Mouse (Mus musculus): ENCODE results near the gene Nudt3. TPM values are rescaled to one million over a fixed set of nuclear protein-coding genes. Genes with fewer than 3 reads are reported as not detected.
"Not testable (repeated sequence)": the region's sequence is repeated elsewhere in the genome, so short reads cannot be mapped to it uniquely, and the experiment has no call there.

Gene Nudt3
- polyA plus RNA-seq, 1 experiment from 2014 or later = 47.6 TPM

GRCm38 (mm10) chr17:27644572-27644971 is 21.3 kb upstream of the Nudt3 start:
- H3K9me3 ChIP-seq (ENCODE audit: low read length) = no peaks in the 10 kb centered on the region
- TF ChIP-seq CTCF (IDR thresholded peaks at IDR 0.05) (peak; percentile 38), EP300 (IDR thresholded peaks at IDR 0.05) (no peak)
- no peak overlapping the region for H3K4me2 ChIP-seq (replicated peaks; ENCODE audit: low read depth, low read length)
- no peak for ATAC-seq
- H3K4me3 ChIP-seq (ENCODE audit: low read depth, low read length) = no peak overlapping the region
- H3K27ac ChIP-seq (ENCODE audit: low read length) = no peak overlapping the region
- DNase-seq (ENCODE audit: low spot score) = no peak
- no peaks in the 10 kb centered on the region for H3K4me1 ChIP-seq (ENCODE audit: insufficient read depth, low read depth, low read length)
- no peaks in the 10 kb centered on the region for H3K36me3 ChIP-seq (ENCODE audit: insufficient read depth, low read length)
- no peak overlapping the region for H3K9ac ChIP-seq (replicated peaks; ENCODE audit: low read depth)
- WGBS = 33% methylated on average over 2 of the region's 2 CpGs
- no peaks in the 10 kb centered on the region for H3K27me3 ChIP-seq (replicated peaks; ENCODE audit: insufficient read depth, low read length)

DNA sequence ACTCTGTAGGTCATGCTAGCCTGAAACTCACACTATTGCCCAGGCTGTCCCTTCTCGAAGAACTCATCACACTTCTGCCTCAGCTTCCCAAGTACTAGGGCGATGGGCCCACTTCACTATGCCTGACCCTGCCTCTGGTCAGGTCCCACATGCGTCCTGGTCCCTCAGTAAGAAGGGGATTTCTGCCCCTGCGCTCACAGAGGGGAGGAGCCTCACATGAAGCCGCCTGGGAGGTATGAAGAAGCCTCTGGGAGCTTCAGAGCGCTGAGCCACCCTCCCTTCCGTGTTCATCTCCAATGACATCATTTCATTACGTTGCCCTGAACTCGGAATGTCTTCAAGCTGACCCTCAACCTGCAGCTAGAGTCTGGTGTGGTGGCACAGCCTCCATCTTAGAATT is 20.5 kb upstream of the Nudt3 start:
- WGBS = 75% methylated on average over 9 of the region's 9 CpGs
- ATAC-seq = no peak
- no peak overlapping the region for H3K4me2 ChIP-seq (replicated peaks; ENCODE audit: low read depth, low read length)
- no peak overlapping the region for H3K9ac ChIP-seq (replicated peaks; ENCODE audit: low read depth)
- H3K9me3 ChIP-seq (ENCODE audit: low read length) = no peaks in the 10 kb centered on the region
- no peaks in the 10 kb centered on the region for H3K4me1 ChIP-seq (ENCODE audit: insufficient read depth, low read depth, low read length)
- no peak for DNase-seq (ENCODE audit: low spot score)
- no peak overlapping the region for H3K27ac ChIP-seq (ENCODE audit: low read length)
- no peaks in the 10 kb centered on the region for H3K36me3 ChIP-seq (ENCODE audit: insufficient read depth, low read length)
- TF ChIP-seq CTCF (IDR thresholded peaks at IDR 0.05) = no peak
- TF ChIP-seq EP300 (IDR thresholded peaks at IDR 0.05) = no peak
- no peak overlapping the region for H3K4me3 ChIP-seq (ENCODE audit: low read depth, low read length)
- no peaks in the 10 kb centered on the region for H3K27me3 ChIP-seq (replicated peaks; ENCODE audit: insufficient read depth, low read length)

- H3K9me3 ChIP-seq (ENCODE audit: low read length) = no peaks in the 10 kb centered on the region
- H3K9ac ChIP-seq (replicated peaks; ENCODE audit: low read depth) = no peak overlapping the region
- 30% methylated on average over 5 of the region's 6 CpGs for WGBS
- no peak for DNase-seq (ENCODE audit: low spot score)
- H3K4me2 ChIP-seq (replicated peaks; ENCODE audit: low read depth, low read length) = no peak overlapping the region
- no peak for TF ChIP-seq CTCF (IDR thresholded peaks at IDR 0.05)
- TF ChIP-seq EP300 (IDR thresholded peaks at IDR 0.05) = no peak
- no peaks in the 10 kb centered on the region for H3K27me3 ChIP-seq (replicated peaks; ENCODE audit: insufficient read depth, low read length)
- H3K4me3 ChIP-seq (ENCODE audit: low read depth, low read length) = no peak overlapping the region
- peak; percentile 34; the same call in 1 of the 2 replicates for ATAC-seq
- no peaks in the 10 kb centered on the region for H3K4me1 ChIP-seq (ENCODE audit: insufficient read depth, low read depth, low read length)
- no peak overlapping the region for H3K27ac ChIP-seq (ENCODE audit: low read length)
- no peaks in the 10 kb centered on the region for H3K36me3 ChIP-seq (ENCODE audit: insufficient read depth, low read length)
These were observed 19.8 kb upstream of the Nudt3 start for GRCm38 (mm10) chr17:27643101-27643500.

- Histone ChIP-seq H3K4me1 (ENCODE audit: insufficient read depth, low read depth, low read length) (no peaks in the 10 kb centered on the region), H3K36me3 (ENCODE audit: insufficient read depth, low read length) (no peaks in the 10 kb centered on the region), H3K27ac (ENCODE audit: low read length) (no peak overlapping the region), H3K4me2 (replicated peaks; ENCODE audit: low read depth, low read length) (peak overlapping the region; percentile 14; the same call in 1 of the 2 replicates), H3K9ac (replicated peaks; ENCODE audit: low read depth) (no peak overlapping the region), H3K27me3 (replicated peaks; ENCODE audit: insufficient read depth, low read length) (no peaks in the 10 kb centered on the region), H3K4me3 (ENCODE audit: low read depth, low read length) (no peak overlapping the region), H3K9me3 (ENCODE audit: low read length) (no peaks in the 10 kb centered on the region)
- peak; percentile 36 for DNase-seq (ENCODE audit: low spot score)
- ATAC-seq = peak; percentile 55
- 10% methylated on average over 12 of the region's 12 CpGs for WGBS
- TF ChIP-seq EP300 (IDR thresholded peaks at IDR 0.05) = no peak
- TF ChIP-seq CTCF (IDR thresholded peaks at IDR 0.05) = no peak
These were observed 19.3 kb upstream of the Nudt3 start for GRCm38 (mm10) chr17:27642491-27643062.

DNA sequence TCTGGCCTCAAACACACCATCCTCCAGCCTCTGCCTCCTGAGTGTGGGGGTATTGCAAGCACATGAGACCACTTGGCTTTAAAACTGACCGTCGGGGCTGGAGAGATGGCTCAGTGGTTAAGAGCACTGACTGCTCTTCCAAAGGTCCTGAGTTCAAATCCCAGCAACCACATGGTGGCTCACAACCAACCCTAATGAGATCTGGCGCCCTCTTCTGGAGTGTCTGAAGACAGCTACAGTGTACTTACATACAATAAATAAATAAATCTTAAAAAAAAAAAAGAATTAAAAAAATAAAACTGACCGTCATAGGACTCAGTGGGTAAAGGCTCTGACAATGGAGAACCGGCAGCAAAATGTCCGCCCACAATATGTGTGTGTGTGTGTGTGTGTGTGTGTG is 16.6 kb upstream of the Nudt3 start:
- WGBS = 86% methylated on average over 6 of the region's 6 CpGs
- DNase-seq (ENCODE audit: low spot score); H3K4me2 ChIP-seq (replicated peaks; ENCODE audit: low read depth, low read length): not testable (repeated sequence)

DNA sequence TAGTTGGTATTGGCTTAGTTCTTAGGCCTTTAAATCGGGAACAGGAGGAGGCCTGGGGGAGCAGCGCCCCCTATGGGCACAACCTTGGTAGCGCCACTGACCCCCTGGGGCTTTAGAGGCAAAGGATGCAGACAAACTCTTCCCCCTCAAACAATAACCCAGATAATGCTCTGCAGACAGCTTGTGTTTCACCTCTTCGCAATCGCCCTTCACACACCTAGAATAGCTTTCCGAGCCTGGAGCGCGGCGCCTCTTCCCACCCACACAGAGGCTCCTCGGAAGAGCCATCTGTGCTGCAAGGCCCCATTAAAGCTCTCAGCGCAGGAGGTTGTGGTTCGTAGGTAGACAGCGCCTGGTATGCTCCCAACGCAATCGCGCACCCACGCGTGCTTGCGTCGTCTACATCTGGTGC is 15.6 kb upstream of the Nudt3 start:
- H3K36me3 ChIP-seq (ENCODE audit: insufficient read depth, low read length) = no peaks in the 10 kb centered on the region
- 76% methylated on average over 20 of the region's 20 CpGs for WGBS

More for the DNA sequence above, 16.6 kb upstream of the Nudt3 start:
- H3K36me3 ChIP-seq (ENCODE audit: insufficient read depth, low read length); H3K9ac ChIP-seq (replicated peaks; ENCODE audit: low read depth); H3K4me3 ChIP-seq (ENCODE audit: low read depth, low read length); ATAC-seq; H3K27ac ChIP-seq (ENCODE audit: low read length); H3K4me1 ChIP-seq (ENCODE audit: insufficient read depth, low read depth, low read length); H3K9me3 ChIP-seq (ENCODE audit: low read length); H3K27me3 ChIP-seq (replicated peaks; ENCODE audit: insufficient read depth, low read length): not testable (repeated sequence)

More for the DNA sequence above, 15.6 kb upstream of the Nudt3 start:
- H3K27ac ChIP-seq (ENCODE audit: low read length) = no peak overlapping the region
- no peak overlapping the region for H3K4me2 ChIP-seq (replicated peaks; ENCODE audit: low read depth, low read length)
- no peak overlapping the region for H3K4me3 ChIP-seq (ENCODE audit: low read depth, low read length)
- no peak for TF ChIP-seq EP300 (IDR thresholded peaks at IDR 0.05)
- peak; percentile 45 for TF ChIP-seq CTCF (IDR thresholded peaks at IDR 0.05)
- H3K4me1 ChIP-seq (ENCODE audit: insufficient read depth, low read depth, low read length) = 0 out of 2 replicates have a peak, but pooled peaks cover under 1% of the 10 kb centered on the region
- DNase-seq (ENCODE audit: low spot score) (no peak), ATAC-seq (no peak)
- H3K27me3 ChIP-seq (replicated peaks; ENCODE audit: insufficient read depth, low read length) = no peaks in the 10 kb centered on the region
- no peaks in the 10 kb centered on the region for H3K9me3 ChIP-seq (ENCODE audit: low read length)
- no peak overlapping the region for H3K9ac ChIP-seq (replicated peaks; ENCODE audit: low read depth)
